Mouse (Mus musculus): ENCODE measurements around the gene Dbx2.

The Dbx2 gene

GRCm38 (mm10) chr15:95622797-95623196, 33.0 kb downstream of the Dbx2 start:
- DNase-seq (ENCODE audit: low spot score in 2 of 2): no peak

- DNase-seq (ENCODE audit: low spot score in 2 of 2): no peak
These were observed 43.2 kb downstream of the Dbx2 start for GRCm38 (mm10) chr15:95612600-95612999.

GRCm38 (mm10) chr15:95601179-95601578, 54.6 kb downstream of the Dbx2 start:
- DNase-seq (ENCODE audit: low spot score in 2 of 2): no peak

- DNase-seq (ENCODE audit: low spot score in 2 of 2): peak in 1 of 2 experiments; percentile 10
These were observed 57.1 kb downstream of the Dbx2 start for GRCm38 (mm10) chr15:95598630-95599029.

- no peak for DNase-seq (ENCODE audit: low spot score in 2 of 2)
These were observed 68.9 kb downstream of the Dbx2 start for GRCm38 (mm10) chr15:95586906-95587305.

- no peak for DNase-seq (ENCODE audit: low spot score in 2 of 2)
These were observed 70.9 kb downstream of the Dbx2 start for GRCm38 (mm10) chr15:95584891-95585290.

- peak in 1 of 2 experiments; percentile 38 for DNase-seq (ENCODE audit: low spot score in 2 of 2)
These were observed 81.1 kb downstream of the Dbx2 start for GRCm38 (mm10) chr15:95574661-95575060.
